Mouse (Mus musculus) urinary bladder, adult 18-20 months (tissue): Measurements from ENCODE around the gene Trpm3.

Source experiments
- DNase-seq, 2 experiments: peaks; one replicate each; pipeline ENCODE4 v3.0.0; 2022; ENCODE audit warnings: low spot score in 2 of 2, mixed read lengths in 2 of 2

The Trpm3 gene

DNA sequence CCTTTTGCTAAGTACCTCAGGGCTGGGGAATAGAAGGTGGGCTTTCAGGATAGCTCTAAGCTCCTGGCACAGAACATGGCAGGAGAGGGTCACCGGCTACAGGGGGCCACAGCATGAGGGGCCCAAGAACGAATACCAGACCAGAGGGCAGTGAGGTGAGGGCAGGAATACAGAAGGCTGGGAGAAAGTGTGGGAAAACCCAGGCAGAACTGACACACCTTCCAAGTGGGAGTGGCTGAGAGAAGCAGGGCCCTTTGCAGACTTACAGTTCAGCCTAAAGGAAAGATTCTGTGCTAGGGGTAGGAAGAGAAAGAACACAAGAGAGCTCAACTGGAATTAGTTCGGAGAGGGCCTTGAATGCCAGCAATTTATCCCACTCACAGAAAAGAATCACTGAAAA lies 896.9 kb downstream of the Trpm3 start:
- no peak for DNase-seq

DNA sequence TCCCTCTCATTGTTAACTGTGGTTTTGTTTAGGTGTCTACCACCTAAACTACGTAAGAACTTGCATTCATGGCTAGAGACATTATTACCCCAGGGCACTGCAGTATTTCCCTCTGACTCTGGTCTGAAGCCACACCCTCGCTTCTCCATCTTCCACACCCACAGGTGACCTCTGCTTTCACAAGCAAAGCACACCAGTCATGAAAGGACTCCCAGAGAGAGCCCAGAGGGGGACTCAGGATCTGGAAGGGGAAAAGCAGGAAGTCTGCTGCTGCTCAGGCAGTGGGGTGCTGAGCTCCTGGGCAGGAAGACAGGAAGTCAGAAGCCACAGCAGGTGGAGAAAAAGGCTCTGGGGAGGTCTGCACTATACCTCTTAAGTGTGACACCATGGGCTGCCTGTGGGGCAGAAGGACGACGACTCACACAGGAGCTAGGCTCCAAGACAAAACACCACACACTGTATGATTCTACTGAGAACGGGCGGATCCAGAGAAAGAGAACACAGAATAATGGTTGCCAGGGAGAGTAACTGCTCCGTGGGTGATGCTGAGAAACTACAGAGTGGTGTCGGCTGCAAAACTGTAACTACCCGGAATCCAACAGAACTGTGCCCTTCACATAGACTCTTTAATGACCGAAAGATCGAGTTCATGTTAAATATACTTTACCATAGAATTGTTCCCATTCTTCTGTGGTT lies 898.1 kb downstream of the Trpm3 start:
- DNase-seq: no peak

DNA sequence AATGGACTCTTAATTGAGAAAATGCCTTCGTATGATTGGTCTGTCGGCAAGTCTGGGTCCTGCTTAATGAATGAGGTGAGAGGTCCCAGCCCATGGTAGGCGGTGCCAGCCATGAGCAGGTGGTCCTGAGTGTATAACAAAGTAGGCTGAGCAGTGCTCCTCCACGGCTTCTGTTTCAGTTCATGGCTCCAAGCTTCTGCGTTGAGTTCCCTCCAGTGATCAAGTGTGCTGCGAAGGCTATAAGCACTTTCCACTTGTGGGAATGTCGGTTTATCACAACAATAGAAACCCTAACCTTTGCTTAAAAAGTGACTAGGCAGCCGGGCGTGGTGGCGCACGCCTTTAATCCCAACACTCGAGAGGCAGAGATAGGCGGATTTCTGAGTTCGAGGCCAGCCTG lies 898.7 kb downstream of the Trpm3 start:
- no peak for DNase-seq

DNA sequence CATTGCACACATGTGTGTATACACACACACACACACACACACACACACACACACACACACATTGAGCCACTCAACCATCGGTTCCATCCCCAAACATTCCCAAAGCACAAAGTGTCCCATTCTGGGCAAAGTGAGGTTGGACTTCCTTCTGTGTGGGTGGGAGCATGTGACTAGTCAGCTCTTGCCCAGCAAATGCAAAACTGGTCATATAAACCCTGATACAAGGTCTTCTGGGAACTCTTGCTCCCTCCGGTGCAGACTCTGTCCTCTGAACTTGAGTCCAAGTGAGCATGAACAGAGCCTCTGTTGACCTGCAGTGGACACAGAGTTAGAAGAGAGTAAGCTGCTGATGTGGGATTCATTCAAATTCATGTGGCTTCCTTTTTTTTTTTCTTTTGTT lies 899.5 kb downstream of the Trpm3 start:
- no peak for DNase-seq

- DNase-seq: no peak
Observed at GRCm38 (mm10) chr19:23041483-23042167, 902.8 kb downstream of the Trpm3 start.

DNA sequence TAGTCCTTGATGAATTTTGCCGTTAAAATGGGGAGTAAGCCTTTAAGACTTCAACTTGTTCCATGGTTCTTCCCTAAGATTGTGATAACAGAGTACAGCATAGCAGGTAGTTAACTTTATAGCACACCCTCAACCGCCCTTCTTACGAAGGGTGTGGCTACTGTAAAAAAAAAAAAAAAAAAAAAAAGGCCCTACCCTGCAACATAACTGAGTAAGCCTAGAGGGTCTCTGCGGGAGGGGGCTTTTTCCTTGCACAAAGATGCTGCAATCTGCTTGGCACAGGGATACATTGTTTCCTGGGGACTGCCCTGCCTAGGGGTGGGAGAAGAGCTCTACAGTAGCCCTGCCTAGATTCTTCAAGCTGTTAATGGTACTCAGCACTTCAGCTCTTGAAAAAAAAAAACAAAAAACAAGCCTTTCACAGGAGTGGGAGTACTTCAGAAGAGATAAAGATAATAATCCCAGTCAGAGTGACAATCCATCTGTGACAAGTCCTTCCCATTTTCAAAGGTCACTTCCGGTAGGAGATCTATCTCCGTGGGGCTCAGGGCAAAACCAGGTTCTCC lies 903.4 kb downstream of the Trpm3 start:
- no peak for DNase-seq

- DNase-seq: no peak
Observed at GRCm38 (mm10) chr19:23043699-23044098, 904.9 kb downstream of the Trpm3 start.
